Mouse (Mus musculus) brain, embryonic 14.5 days (tissue): ENCODE results near the gene Plxdc2.

ENCODE experiments used
- CTCF ChIP-seq: fragments of 200-500 bp; IDR thresholded peaks from 2 replicates; pipeline ENCODE4 v1.5.1; 2012; ENCODE audit warnings: inconsistent platforms, mild to moderate bottlenecking, moderate library complexity, borderline replicate concordance; ENCODE audit not compliant: insufficient read depth, insufficient read length; ENCODE audit errors: extremely low read depth
- POLR2A ChIP-seq: fragments of 200-500 bp; IDR thresholded peaks from 2 replicates; pipeline ENCODE4 v1.6.1; 2012; ENCODE audit warnings: mild to moderate bottlenecking, inconsistent platforms, borderline replicate concordance; ENCODE audit not compliant: poor library complexity, insufficient read depth, insufficient read length, severe bottlenecking; ENCODE audit errors: extremely low read depth

GRCm38 (mm10) chr2:16578153-16578552, 222.0 kb downstream of the Plxdc2 start:
- no peak for TF ChIP-seq CTCF
- TF ChIP-seq POLR2A: no peak
